Mouse (Mus musculus) adrenal gland, adult 8-10 months (tissue): ENCODE measurements around the gene Fktn. TPM values are rescaled to one million over a fixed set of nuclear protein-coding genes. Genes with fewer than 3 reads are reported as not detected.
A peak's percentile ranks its signal among the peaks of the same experiment; 100 is the strongest.
"Not testable (repeated sequence)": the region's sequence is repeated elsewhere in the genome, so short reads cannot be mapped to it uniquely, and the experiment has no call there.

ENCODE experiments used
- DNase-seq: peaks from one replicate; pipeline ENCODE4 v3.0.0; 2022
- total RNA-seq, 4 experiments: library from RNA; stranded (reverse); gene quantifications; 2 replicates each; pipeline ENCODE4 v1.2.4; 2022

Fktn gene
- total RNA-seq, 4 experiments from 2014 or later: 15.6 to 19.6 (median 17.4) TPM

GRCm38 (mm10) chr4:53772004-53772403 lies 58.2 kb downstream of the Fktn start:
- DNase-seq: no peak

DNA sequence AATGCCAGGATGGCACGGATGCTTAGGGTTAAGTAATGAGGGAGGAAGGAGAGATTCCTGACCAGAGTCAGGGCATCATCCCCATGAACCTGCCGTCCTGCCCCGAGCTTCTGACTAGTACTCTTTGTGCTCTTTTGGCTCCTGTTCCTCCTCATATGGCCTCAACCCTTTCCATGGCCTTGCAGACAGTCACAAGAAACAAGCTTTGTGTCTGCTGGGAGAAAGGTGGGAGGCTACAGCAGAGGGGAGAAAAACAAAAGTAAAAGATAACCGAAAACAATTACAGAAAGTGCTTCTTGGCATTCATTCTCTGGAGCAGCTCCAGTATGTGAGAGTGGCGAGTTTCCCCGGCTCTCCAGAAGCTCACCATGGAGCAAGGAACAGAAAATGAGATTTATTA lies 60.1 kb downstream of the Fktn start:
- no peak for DNase-seq

DNA sequence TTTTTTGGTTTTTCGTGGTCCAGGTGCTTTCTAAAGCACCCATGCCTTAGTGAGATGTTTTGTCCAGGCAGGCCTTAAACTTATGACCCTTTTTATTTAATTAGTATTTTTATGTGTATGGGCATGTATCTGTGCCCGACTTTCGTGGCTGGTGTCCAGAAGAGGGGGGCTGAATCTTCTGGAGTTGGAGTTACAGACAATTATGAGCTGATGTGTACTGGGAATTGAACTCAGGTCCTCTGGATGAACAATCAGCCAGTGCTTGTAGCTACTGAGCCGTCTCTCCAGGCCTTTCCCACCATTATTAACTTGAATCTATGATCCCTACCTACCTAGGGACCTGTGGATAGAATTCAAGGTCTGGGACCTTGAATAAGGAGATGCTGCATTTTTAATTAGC lies 67.6 kb downstream of the Fktn start:
- DNase-seq: no peak

DNA sequence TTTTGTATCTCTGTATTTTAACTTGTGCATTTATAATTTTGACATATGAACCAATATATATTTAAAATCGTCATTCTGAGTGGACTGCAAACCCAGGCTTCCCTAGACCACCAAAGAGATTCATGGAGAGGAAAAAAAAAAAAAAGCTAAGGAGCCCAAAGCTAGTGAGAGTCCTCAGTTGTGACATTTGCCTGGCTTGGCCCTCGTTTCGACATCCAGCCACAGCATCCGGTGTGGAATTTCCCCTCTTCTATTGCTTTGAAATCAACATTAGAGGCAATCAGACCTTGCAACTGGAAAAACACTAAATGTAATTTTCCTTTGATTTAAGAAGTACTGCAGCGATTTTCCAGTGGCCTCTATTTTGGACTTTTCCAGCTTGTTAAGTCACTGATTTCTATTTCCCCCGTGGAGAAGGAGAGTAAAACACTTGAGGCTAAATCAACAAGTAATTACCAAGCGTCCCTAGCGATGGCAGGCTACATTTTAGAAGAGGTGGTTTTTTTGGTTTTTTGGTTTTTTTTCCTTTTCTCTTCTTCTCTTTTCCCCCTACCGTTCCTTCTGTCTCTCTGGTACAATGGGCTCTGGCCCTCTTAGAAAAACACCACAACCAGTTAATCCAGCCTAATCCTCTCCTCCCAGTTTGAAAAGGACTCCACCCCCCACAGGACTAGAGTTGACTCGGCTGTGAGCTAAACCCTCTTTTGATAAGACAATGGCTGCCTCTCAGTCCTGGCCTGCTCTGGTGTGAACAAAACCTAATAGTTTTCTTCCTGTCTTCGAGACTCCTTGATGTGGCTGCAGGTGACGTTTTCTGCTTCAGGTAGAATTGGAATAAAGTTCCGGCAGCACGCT lies 68.6 kb downstream of the Fktn start:
- no peak for DNase-seq

DNA sequence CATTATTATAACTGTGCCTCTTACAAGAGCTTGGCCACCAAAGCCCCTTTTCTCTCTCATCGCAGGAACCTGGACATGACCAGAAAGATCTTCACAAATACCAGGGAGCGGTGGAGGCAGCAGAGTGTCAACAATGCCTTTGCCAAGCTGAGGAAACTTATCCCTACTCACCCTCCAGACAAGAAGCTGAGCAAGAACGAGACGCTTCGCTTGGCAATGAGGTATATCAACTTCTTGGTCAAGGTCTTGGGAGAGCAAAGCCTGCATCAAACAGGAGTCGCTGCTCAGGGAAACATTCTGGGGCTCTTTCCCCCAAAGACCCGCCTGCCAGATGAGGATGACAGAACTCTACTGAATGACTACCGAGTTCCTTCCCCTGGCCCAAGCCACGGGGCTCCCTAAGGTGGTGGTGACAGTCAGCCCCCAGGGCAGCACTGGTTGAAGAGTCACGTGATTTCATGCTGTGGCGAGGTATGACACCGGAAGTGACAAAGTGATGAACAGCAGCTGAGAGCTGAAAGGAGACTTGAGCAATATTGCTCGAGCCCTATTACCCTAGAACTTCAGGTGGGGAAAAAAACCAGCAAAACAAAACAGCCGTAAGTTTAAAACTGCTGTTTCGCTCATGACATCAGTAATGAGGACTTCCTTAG lies 72.1 kb downstream of the Fktn start:
- DNase-seq: no peak

- no peak for DNase-seq
Observed at GRCm38 (mm10) chr4:53786851-53787250, 73.1 kb downstream of the Fktn start.

DNA sequence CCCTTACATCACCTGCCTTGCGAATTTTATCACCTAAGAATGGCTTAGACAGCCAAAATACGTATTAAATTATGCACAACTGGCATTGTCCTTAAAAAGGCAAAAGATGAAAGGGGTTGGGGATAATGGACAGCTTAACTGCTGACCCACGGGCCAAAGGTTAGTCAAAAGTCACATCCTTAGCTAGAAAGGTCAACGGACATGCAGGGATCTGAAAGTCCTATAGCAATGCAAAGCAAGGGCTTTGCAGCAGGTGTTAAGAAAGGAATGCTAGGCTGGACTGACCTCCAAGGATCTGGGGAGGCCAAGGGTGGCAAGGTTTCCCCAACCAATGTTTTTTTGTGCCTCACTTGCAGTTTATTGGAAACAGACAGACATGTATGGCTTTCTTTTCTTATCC lies 75.5 kb downstream of the Fktn start:
- DNase-seq: no peak

- no peak for DNase-seq
Observed at GRCm38 (mm10) chr4:53794257-53794966, 80.6 kb downstream of the Fktn start.

- DNase-seq: no peak
Observed at GRCm38 (mm10) chr4:53795086-53795485, 81.3 kb downstream of the Fktn start.

- no peak for DNase-seq
Observed at GRCm38 (mm10) chr4:53795706-53796105, 81.9 kb downstream of the Fktn start.

- no peak for DNase-seq
Observed at GRCm38 (mm10) chr4:53796865-53797772, 83.3 kb downstream of the Fktn start.

GRCm38 (mm10) chr4:53798896-53799676 lies 85.3 kb downstream of the Fktn start:
- DNase-seq: no peak

GRCm38 (mm10) chr4:53799753-53800152 lies 86.0 kb downstream of the Fktn start:
- DNase-seq: no peak

DNA sequence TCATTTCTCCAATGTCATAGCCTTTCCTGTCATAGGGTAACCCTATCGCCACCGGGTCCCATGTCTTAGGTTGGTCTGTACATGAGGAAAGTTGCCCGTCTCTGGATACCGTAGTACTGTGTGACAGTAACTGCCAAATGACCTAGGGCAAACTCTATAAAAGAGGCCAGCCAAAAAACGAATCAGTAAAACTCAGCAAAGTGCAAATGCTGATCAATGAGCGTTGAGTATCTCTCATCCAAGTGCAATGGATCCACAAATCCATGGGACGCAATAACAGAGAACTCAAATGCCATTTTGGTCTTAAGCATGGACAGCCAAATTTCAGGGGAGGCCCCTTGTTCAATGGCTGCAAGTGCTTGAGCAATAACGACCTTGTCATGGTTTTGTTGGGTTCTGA lies 89.9 kb downstream of the Fktn start:
- not testable (repeated sequence) for DNase-seq

- DNase-seq: not testable (repeated sequence)
Observed at GRCm38 (mm10) chr4:53806428-53806827, 92.6 kb downstream of the Fktn start.

DNA sequence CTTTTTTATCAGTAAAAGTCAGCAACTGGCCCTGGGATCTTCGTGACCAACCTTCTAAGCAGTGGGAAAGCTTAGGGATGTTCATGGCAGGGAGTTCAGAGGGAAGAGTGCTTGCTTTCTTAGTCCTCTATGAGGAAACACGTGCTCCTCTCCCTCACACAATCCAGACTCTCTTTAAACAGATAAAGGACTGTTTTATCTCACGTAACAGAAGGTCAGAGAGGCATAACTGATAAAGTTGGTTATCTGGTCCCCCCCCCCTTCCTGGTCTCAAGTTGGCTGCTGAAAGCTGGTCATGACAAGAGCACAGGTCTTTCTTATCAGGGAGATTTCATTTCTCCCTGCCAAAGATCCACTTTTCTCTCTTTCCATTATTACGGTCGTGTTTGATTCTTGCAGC lies 104.5 kb downstream of the Fktn start:
- no peak for DNase-seq

DNA sequence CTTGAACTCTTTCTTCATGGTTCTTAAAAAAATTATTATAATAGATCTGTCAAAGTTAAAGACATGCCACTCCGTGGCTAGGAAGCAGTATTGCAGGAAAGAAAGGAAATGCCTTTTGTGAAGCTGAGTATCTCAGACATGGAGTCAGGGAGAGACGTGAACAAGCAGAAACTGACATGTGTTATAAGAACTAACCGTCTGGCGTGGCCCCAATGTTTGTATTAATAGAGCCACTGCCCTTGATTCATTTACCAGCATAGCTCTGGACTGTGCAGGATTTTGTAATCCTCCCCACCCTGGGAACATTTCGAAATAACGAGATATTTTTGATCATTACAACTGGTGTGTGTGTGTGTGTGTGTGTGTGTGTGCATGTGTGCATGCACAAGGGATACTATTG lies 109.9 kb downstream of the Fktn start:
- peak; percentile 61 for DNase-seq

GRCm38 (mm10) chr4:53824831-53825230 lies 111.0 kb downstream of the Fktn start:
- no peak for DNase-seq

DNA sequence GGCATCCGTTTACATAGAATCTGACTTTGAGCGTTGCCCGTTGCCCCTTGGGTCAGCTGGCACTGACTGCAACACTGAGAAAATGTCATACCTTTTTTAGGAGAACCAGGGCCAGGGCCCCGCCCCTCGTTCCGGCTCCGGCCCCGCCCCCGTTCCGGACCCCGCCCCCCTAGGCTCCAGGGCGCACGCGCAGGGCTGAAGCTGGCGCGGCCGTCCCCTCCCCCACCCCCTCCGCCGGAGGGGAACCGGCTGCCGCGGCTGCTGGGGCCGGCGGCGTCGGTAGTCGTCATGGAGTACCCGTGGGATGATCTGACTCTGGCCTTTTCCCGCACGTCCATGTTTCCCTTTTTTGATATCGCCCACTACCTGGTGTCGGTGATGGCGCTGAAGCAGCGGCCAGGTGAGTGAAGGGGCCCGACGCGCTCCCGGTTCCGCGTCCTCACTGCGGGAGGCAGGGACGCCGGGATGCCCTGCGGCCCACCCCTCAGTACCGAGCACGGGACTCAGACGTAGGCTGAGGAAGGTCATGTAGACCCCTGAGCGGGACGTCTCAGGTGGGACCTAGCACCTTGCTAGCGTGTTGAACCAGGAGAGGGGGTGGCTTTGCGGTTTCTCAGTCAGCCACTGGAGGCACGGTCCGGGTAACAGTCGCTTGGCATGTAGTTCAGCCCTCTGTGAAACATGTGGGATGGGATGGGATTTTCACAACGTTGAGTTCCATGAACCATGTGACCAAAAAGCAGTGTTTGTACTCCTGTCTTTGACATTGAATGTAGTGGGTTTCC lies 112.2 kb downstream of the Fktn start, which contains the start of gene Tmem38b:
Gene Tmem38b, plus strand, starts transcription at position 225 of the 785 bp plus-strand sequence.
- DNase-seq: peak; percentile 41

GRCm38 (mm10) chr4:53826641-53827248 lies 112.9 kb downstream of the Fktn start:
- DNase-seq: no peak
